Mouse (Mus musculus): ENCODE results near the gene 1700011M02Rik. TPM values are rescaled to one million over a fixed set of nuclear protein-coding genes. Genes with fewer than 3 reads are reported as not detected.
"Not testable (repeated sequence)": the region's sequence is repeated elsewhere in the genome, so short reads cannot be mapped to it uniquely, and the experiment has no call there.

1700011M02Rik gene
- total RNA-seq (2022), result not detected

- not testable (repeated sequence) for DNase-seq
Measured at GRCm38 (mm10) chrX:102908587-102908986, at the start of gene 1700011M02Rik, which contains the start of gene Dmrtc1a. Gene 1700011M02Rik (plus strand): TSS chrX:102908905. Gene Dmrtc1a (minus strand): TSS chrX:102908687.

DNA sequence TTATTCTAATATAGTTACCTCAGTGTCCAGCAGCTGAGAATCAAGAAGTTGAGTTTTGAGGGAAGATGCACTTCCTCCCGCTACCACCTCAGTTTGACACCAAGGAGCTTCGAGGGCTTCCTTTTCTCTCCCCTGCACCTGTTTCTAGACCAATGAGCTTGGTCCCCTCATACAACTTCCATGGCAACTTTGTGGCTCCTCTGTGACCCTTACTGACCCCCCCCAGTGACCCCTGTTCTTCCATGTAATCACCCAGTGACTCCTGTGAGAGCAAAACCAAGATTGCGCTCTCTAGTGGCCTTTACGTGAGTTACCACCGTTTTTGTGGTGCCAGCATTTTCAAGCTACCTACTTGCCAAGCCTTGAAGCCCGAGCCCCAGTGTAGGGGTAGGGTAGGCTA is 40.8 kb upstream of the 1700011M02Rik start, which contains the start of gene 1700031F05Rik:
Gene 1700031F05Rik, minus strand, starts transcription at position 101 of the 400 bp plus-strand sequence.
- DNase-seq, result no peak

- not testable (repeated sequence) for DNase-seq
Measured at GRCm38 (mm10) chrX:102914823-102915222, 6.1 kb downstream of the 1700011M02Rik start.

DNA sequence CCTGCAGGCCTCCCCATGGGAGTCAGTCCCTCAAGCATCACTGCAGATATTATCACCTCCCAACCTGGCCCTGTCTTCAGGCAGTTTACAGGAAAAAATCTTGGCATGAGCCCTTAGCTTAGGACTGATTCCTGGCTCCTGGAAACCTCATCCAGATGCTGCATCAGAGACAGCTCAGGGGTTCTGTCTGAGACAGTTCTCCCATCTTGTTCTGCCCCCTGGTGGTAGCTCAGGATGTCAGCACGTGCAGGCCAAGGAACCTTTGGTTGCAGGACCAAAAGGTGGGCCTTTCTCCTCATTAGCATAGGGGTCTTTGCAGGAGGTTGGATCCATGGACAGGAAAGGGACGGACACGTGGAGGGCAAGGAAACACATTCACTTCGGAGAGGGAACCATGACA is 18.0 kb downstream of the 1700011M02Rik start:
- not testable (repeated sequence) for DNase-seq

DNA sequence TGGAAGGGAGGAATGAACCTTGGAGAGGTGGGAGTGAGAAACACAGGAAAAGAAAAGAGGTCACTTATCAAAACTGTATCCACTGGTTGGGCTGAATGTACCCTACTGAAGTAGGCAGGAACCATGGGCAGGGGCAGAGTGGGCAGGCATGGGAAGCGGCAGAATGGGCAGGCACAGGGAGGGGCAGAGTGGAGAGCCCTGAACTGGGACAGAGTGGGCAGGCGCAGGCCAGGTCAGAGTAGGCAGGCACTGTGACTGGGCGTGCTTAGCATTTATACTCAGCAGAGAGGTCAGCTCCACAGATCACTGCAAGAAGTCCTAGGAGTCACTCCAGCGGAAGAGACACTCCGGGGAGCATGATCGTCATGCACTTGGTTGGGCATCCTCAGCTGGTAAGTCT is 19.4 kb downstream of the 1700011M02Rik start, which contains the start of gene 1700018G05Rik:
Gene 1700018G05Rik, plus strand, starts transcription at position 301 of the 400 bp plus-strand sequence.
- not testable (repeated sequence) for DNase-seq

DNA sequence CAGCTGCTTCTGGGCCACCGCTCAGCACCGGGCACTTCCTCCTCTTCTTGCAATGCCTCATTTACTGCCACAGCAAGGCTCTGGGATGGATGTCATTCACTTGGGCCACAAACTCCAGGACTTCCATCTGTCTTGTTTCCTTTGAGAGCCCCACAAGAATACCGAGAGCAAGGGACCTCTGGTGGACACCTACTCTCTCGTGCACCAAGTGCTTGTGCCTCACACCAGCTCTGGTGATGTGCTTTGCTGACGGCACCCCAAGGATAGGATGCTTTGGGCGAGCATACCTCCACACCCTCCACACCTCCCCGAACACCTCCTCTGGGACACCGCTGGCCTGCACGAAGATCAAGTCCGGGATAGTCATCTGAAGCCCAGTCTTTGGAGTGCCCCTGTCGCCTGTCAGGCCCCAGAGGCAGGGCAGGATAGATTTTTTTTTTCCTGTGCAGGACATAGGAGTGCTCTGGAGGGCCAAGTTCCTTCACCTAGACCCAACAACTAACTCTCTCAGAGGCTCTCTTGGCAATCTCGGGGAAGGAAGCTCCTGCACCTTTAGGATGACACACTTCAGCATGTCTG is 24.4 kb downstream of the 1700011M02Rik start:
- no peak for DNase-seq

- no peak for DNase-seq
Measured at GRCm38 (mm10) chrX:102933571-102934394, 25.1 kb downstream of the 1700011M02Rik start.

- no peak for DNase-seq
Measured at GRCm38 (mm10) chrX:102934395-102934764, 25.7 kb downstream of the 1700011M02Rik start.

DNA sequence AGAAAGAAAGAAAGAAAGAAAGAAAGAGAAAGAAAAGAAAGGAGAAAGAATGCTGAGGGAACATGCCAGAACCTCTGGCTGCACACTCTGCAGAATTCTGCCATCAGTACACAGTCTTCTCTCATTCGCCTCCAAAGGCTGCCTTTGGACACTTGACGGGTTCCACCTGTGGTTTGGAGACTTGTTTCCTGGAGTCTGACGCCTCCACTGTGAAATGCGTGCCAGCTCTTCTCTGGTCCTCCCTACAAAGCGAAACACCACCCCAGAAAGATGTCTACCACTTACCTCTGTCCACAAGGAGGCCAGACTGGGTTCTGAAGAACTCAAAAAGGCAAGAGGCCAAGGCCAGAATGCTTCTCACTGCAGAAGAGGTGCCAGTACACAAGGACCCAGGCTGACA is 28.0 kb downstream of the 1700011M02Rik start:
- DNase-seq, result no peak

DNA sequence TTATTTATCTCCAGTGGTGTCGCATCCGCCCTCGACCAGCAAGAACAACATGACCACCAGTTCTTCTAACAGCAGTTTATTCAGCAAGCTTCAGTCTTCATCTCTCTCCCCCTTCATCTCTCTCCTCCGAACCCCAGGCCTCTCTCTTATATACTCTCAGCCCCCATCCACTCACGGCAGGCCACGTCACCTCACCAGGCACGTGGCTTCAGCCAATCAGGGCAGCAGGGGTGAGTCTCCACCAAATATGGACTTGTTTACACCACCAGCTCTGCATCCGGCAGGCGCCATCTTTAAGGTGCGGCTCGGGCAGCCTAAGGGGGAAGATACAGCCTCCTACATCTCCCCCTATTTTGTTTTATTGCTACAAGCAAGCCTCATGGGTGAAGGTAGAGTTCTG is 41.4 kb downstream of the 1700011M02Rik start:
- DNase-seq, result not testable (repeated sequence)

DNA sequence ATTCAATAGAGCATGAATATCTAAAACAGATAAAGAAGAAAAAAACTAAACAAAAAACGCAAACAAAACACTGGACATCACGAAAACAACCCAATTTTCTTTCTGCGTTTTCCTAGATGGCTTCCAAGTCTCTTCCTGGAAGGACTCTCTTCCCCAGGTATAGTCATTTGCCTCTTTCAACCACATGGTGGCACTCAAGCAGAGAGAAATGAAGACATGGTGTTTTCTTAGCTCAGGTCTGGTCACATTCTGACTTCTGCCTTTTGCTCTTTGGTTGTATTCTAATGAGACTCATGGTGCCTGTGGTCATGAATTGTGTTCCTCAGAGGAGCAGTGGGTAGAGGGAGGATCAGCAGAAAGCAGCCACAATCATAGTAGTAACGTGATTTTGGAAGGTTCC is 50.2 kb downstream of the 1700011M02Rik start:
- no peak for DNase-seq

Other genes starting within 250 kb of the 1700011M02Rik start
- gene Gm3880, start 221.9 kb upstream of the 1700011M02Rik start, total RNA-seq (2022), result not detected
- gene Gm9112, start 201.3 kb upstream of the 1700011M02Rik start, total RNA-seq (2022), result not detected
- not detected for gene Dmrtc1b, start 201.0 kb upstream of the 1700011M02Rik start, total RNA-seq (2022)
- gene Dmrtc1c1, start 105.9 kb upstream of the 1700011M02Rik start, total RNA-seq (2022), result not detected
- gene Dmrtc1c2, start 54.3 kb upstream of the 1700011M02Rik start, total RNA-seq (2022), result not detected
- not detected for gene 1700031F05Rik, start 40.9 kb upstream of the 1700011M02Rik start, total RNA-seq (2022)
- gene Dmrtc1a, start 218 bp upstream of the 1700011M02Rik start, total RNA-seq (2022), result 1 to 10 TPM in 2 of 4 experiments, under 1 TPM in 2; 0.55 to 1.4 (median 1.0) TPM
- gene 1700018G05Rik, start 19.5 kb downstream of the 1700011M02Rik start, total RNA-seq (2022), result under 1 TPM in 1 of 4 experiments, not detected in 3; 0.78 TPM